Mouse (Mus musculus) c-Kit-negative CD71-positive TER-119-positive erythroid progenitor cells, embryonic 14.5 days (primary cell): ENCODE measurements around the gene Nol7.

Experiments
- DNase-seq: peaks from one replicate; pipeline ENCODE4 v3.0.0-alpha.2; 2013; ENCODE audit warnings: low read depth, low spot score

Nol7 gene

DNA sequence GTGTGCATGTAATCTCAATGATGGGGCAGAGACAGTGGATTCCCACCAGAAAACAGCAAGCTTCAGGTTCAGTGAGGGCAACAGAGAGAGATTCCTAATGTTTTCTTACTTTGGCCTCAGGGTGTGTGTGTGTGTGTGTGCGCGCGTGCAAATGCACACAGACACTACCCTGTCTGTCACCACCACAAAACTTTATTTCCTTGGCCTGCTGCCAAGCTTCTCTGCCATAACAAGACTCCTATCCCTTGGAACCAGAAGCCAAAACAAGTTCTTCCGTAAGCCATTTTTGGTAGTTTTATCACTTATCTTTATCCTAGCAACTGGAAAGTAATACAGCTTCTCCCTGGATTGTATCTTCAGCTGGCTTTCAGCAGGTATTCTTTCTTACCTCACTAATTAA, 30.2 kb downstream of the Nol7 start:
- DNase-seq, result no peak

- no peak for DNase-seq
These were observed 35.2 kb downstream of the Nol7 start for GRCm38 (mm10) chr13:43433395-43433794.

DNA sequence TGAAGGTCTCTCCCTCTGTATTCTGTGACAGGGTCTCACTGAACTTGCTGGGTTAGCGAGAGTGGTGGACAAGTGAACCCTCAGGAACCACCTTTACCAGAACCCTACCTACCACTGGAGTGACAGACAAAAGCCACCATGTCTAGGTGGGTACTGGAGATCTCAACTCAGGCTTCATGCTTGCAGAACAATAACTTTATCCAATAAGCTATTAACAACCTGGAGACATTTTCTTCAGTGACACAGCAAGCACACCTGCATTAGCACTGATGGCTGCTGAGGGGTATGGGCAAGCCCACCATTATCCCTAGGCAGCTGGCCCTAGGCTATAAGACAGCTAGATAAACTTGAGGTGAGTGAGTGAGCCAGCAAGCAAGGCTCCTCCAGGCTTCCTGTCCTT, 42.2 kb downstream of the Nol7 start:
- no peak for DNase-seq

- no peak for DNase-seq
These were observed 44.4 kb downstream of the Nol7 start for GRCm38 (mm10) chr13:43442551-43442950.

GRCm38 (mm10) chr13:43443706-43444105, 45.5 kb downstream of the Nol7 start:
- DNase-seq, result no peak

- no peak for DNase-seq
These were observed 46.5 kb downstream of the Nol7 start for GRCm38 (mm10) chr13:43444717-43445116.

GRCm38 (mm10) chr13:43445754-43446153, 47.6 kb downstream of the Nol7 start:
- DNase-seq, result no peak

DNA sequence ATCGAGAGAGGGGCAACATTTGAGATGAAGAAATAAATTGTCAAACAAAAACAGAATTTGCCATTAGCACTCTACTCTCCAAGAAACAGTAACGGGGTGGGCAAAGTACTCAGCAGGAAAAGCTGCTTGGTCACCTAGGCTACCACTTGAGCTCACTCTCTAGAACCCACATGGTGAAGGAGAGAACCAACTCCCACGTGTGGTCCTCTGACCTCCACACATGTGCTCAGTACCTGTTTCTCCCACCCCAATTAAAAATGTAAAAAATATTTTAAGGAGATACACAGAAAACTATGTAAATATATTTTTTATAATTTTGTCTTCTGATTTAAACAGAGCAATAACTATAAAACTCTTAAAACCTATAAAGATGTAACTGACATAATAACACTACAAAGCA, 49.5 kb downstream of the Nol7 start:
- no peak for DNase-seq

DNA sequence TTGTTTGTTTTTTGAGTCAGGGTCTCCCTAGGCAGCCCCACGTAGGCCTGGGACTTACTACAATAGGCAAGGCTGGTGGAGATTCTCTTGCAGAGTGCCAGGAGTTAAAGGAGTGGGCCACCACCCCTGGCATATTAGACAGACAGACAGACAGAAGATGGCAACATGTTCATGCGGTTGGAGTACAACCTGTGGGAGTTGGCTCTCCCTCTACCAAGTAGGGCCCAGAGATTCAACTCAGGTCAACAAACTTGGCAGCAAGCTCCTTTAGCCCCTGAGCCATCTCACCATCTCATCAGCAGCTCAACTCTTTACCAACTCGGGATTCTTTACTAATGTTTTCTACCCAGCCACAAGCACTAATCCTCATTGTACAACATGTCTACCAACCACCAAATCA, 52.5 kb downstream of the Nol7 start:
- no peak for DNase-seq

GRCm38 (mm10) chr13:43452177-43452576, 54.0 kb downstream of the Nol7 start:
- no peak for DNase-seq

- no peak for DNase-seq
These were observed 54.8 kb downstream of the Nol7 start for GRCm38 (mm10) chr13:43452843-43453605.

DNA sequence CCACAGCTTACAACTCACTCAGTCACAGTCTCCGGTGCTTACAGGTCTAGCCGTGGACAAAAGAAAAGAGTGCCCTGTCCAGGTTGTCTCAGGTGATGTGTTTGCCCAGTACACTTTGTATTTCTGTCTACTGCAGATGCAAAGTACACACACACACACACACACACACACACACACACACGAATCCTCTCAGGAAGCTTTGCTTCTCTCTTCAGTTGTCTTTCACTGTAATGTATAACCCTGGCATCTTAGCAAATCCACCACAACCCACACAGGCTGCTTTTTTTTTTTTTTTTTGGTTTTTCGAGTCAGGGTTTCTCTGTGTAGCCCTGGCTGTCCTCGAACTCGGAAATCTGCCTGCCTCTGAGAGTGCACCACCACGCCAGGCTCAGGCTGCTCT, 56.2 kb downstream of the Nol7 start:
- DNase-seq, result no peak
